Mouse (Mus musculus) intestine, postnatal 0 days (tissue): ENCODE results near the gene Cycs. TPM values are rescaled to one million over a fixed set of nuclear protein-coding genes. Genes with fewer than 3 reads are reported as not detected.

Experiments used
- ATAC-seq: fragments of 200-750 bp; cut with Nextera tagmentation; 2 replicates; pipeline ENCODE4 v1.8.0; 2017; ENCODE audit warnings: mild to moderate bottlenecking, moderate TSS enrichment, moderate library complexity
- H3K27ac ChIP-seq: fragments of 300-500 bp; sonication (generic); 2 replicates; pipeline ENCODE4 v1.5.1; 2014; ENCODE audit warnings: mild to moderate bottlenecking, low read depth, low read length, moderate library complexity
- H3K27me3 ChIP-seq: fragments of 300-500 bp; sonication (generic); replicated peaks from 2 replicates; pipeline ENCODE4 v1.6.1; 2014; ENCODE audit warnings: low read length, mixed read lengths; ENCODE audit not compliant: control insufficient read depth, insufficient read depth
- H3K36me3 ChIP-seq: fragments of 300-500 bp; sonication (generic); 2 replicates; pipeline ENCODE4 v1.6.1; 2014; ENCODE audit warnings: mild to moderate bottlenecking, moderate library complexity; ENCODE audit not compliant: control insufficient read depth, insufficient read depth
- H3K4me1 ChIP-seq: fragments of 300-500 bp; sonication (generic); replicated peaks from 2 replicates; pipeline ENCODE4 v1.6.1; 2014; ENCODE audit warnings: antibody characterized with exemption, low read length, mixed read lengths; ENCODE audit not compliant: control insufficient read depth, insufficient read depth
- H3K4me2 ChIP-seq: fragments of 300-500 bp; sonication (generic); replicated peaks from 2 replicates; pipeline ENCODE4 v1.6.1; 2014; ENCODE audit warnings: low read depth, mild to moderate bottlenecking, moderate library complexity
- H3K4me3 ChIP-seq: fragments of 300-500 bp; sonication (generic); 2 replicates; pipeline ENCODE4 v1.5.1; 2014; ENCODE audit warnings: low read depth, low read length
- H3K9ac ChIP-seq: fragments of 300-500 bp; sonication (generic); 2 replicates; pipeline ENCODE4 v1.6.1; 2014; ENCODE audit warnings: mild to moderate bottlenecking, low read depth, low read length
- H3K9me3 ChIP-seq: fragments of 300-500 bp; sonication (generic); 2 replicates; pipeline ENCODE4 v1.6.1; 2016; ENCODE audit warnings: mixed run types; ENCODE audit not compliant: control insufficient read depth
- CTCF ChIP-seq: sonication (generic); IDR thresholded peaks from 2 replicates; pipeline ENCODE4 v1.5.1; 2016; ENCODE audit warnings: low read depth, mild to moderate bottlenecking, control low read depth, antibody characterized with exemption, moderate library complexity
- WGBS: fragments of 180-500 bp; shearing (Covaris S2); extraction: QIAGEN DNeasy Blood & Tissue Kit; methylation state at CpG from one replicate; pipeline ENCODE4 v1.1.7; 2014; 5-methylcytosine and 5-hydroxymethylcytosine counted together
- polyA plus RNA-seq: library from polyadenylated mRNA; unstranded; fragments of >200 nt; fragmentation: Nextera tagmentation; extraction: Ambion mirVana; gene quantifications from 2 replicates; pipeline ENCODE4 v1.2.1, GENCODE M21; 2015

Cycs gene
- polyA plus RNA-seq = 132 and 157 TPM in 2 replicates

GRCm38 (mm10) chr6:50566141-50566996, at the start of gene Cycs:
Gene Cycs, minus strand, starts transcription at chr6:50566538.
- Histone ChIP-seq H3K4me2 (peak within 1 kb of the TSS; percentile 75), H3K9ac (peak within 1 kb of the TSS; percentile 77), H3K4me3 (peak within 1 kb of the TSS; percentile 71), H3K4me1 (no peaks in the 10 kb centered on the region), H3K27me3 (no peaks in the 10 kb centered on the region), H3K27ac (peak within 1 kb of the TSS; percentile 83), H3K9me3 (no peaks in the 10 kb centered on the region), H3K36me3 (peaks cover 9% of the 10 kb centered on the region; the same call in 1 of the 2 replicates)
- WGBS = under 1% methylated on average over 77 of the region's 78 CpGs
- ATAC-seq = peak; percentile 98
- peak; percentile 68 for TF ChIP-seq CTCF

DNA sequence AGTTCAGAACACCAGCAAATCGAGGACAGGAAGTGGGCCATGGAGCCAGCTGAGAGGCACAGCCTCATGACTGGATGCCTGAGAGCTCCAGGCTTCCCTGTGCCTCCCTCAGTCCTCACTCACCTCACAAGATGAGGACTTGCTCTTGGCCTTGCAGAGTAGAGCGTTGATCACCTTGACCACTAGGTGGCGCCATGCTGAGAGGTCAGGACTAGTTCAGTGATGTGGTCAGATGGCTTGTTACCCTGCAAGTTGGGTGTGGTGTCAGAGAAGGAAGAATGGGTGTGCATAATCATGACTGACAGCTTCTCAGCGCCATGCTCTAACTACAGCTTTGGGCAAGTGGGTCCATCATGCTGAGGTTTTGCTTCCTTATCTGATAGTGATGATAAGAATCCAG, 35.3 kb upstream of the Cycs start:
- Histone ChIP-seq H3K27me3 (no peaks in the 10 kb centered on the region), H3K9ac (no peak overlapping the region), H3K9me3 (no peaks in the 10 kb centered on the region), H3K36me3 (no peaks in the 10 kb centered on the region), H3K4me2 (no peak overlapping the region), H3K4me1 (no peaks in the 10 kb centered on the region), H3K27ac (no peak overlapping the region), H3K4me3 (no peak overlapping the region)
- WGBS = 27% methylated on average over 4 of the region's 4 CpGs
- ATAC-seq = no peak
- TF ChIP-seq CTCF = peak; percentile 87

- Histone ChIP-seq H3K36me3 (no peaks in the 10 kb centered on the region), H3K4me3 (no peak overlapping the region), H3K4me1 (no peaks in the 10 kb centered on the region), H3K27me3 (no peaks in the 10 kb centered on the region), H3K9ac (no peak overlapping the region), H3K27ac (no peak overlapping the region), H3K4me2 (no peak overlapping the region), H3K9me3 (no peaks in the 10 kb centered on the region)
- peak; percentile 21; the same call in 1 of the 2 replicates for TF ChIP-seq CTCF
- no peak for ATAC-seq
- WGBS = 46% methylated on average over 5 of the region's 5 CpGs
Measured at GRCm38 (mm10) chr6:50598560-50598959, 32.2 kb upstream of the Cycs start.

- H3K9me3 ChIP-seq = no peaks in the 10 kb centered on the region
- peak within 1 kb of the TSS; percentile 54 for H3K4me3 ChIP-seq
- no peak within 1 kb of the TSS for H3K27ac ChIP-seq
- H3K27me3 ChIP-seq = no peaks in the 10 kb centered on the region
- ATAC-seq = peak; percentile 99
- peak within 1 kb of the TSS; percentile 67; the same call in 1 of the 2 replicates for H3K9ac ChIP-seq
- H3K36me3 ChIP-seq = no peaks in the 10 kb centered on the region
- 1% methylated on average over 62 of the region's 62 CpGs for WGBS
- H3K4me2 ChIP-seq = peak within 1 kb of the TSS; percentile 96
- H3K4me1 ChIP-seq = no peaks in the 10 kb centered on the region
- TF ChIP-seq CTCF = peak; percentile 94
Measured at GRCm38 (mm10) chr6:50596301-50597211, 30.2 kb upstream of the Cycs start, which contains the start of gene 4921507P07Rik. Gene 4921507P07Rik, minus strand, starts transcription at chr6:50596632.

GRCm38 (mm10) chr6:50594372-50594771, 28.0 kb upstream of the Cycs start:
- Histone ChIP-seq H3K9me3 (no peaks in the 10 kb centered on the region), H3K4me1 (no peaks in the 10 kb centered on the region), H3K27me3 (no peaks in the 10 kb centered on the region), H3K36me3 (no peaks in the 10 kb centered on the region), H3K27ac (no peak overlapping the region), H3K9ac (no peak overlapping the region), H3K4me2 (no peak overlapping the region), H3K4me3 (no peak overlapping the region)
- WGBS = 91% methylated on average over 2 of the region's 2 CpGs
- no peak for ATAC-seq
- peak; percentile 31; the same call in 1 of the 2 replicates for TF ChIP-seq CTCF
